ENCODE assay signal across 9 mouse cellular contexts in genomic region chr8:122139784-122140183, GRCm38 (mm10).
DNase-seq lines count a peak whose midpoint lies in the region; ATAC-seq and TF ChIP-seq lines count a peak whose summit lies in the region.
"Had no signal": no experiment of that assay in that cellular context is flagged by ENCODE, and none has a peak within 500 bp of the region (broad histone marks: within the 10 kb centered on the region; RNA-seq: fewer than 3 reads in every experiment).

No protein-coding gene starts in this region.

- H3K4me1 ChIP-seq in forebrain, embryonic 14.5 days (ENCODE audit: control insufficient read depth, insufficient read depth, low read length), result no peaks in the 10 kb centered on the region
- no peaks in the 10 kb centered on the region for H3K4me1 ChIP-seq in forebrain, embryonic 16.5 days (replicated peaks; ENCODE audit: control insufficient read depth, insufficient read depth, low read length)
- peaks cover 22% of the 10 kb centered on the region for H3K4me1 ChIP-seq in heart, embryonic 15.5 days (replicated peaks)
- H3K4me1 ChIP-seq in testis, adult 2 months (ENCODE audit: control insufficient read depth, insufficient read depth, low read length), result no peaks in the 10 kb centered on the region
- H3K4me1 ChIP-seq: midbrain, embryonic 12.5 days had no signal

- H3K9me3 ChIP-seq in forebrain, embryonic 14.5 days (replicated peaks; ENCODE audit: control insufficient read depth, low read length), result no peaks in the 10 kb centered on the region
- no peaks in the 10 kb centered on the region for H3K9me3 ChIP-seq in forebrain, embryonic 16.5 days (ENCODE audit: control insufficient read depth, low read length)
- H3K9me3 ChIP-seq in heart, embryonic 15.5 days (replicated peaks), result no peaks in the 10 kb centered on the region
- H3K9me3 ChIP-seq: midbrain, embryonic 12.5 days had no signal

- H3K9ac ChIP-seq in forebrain, embryonic 14.5 days (ENCODE audit: low read length), result no peak overlapping the region
- no peak overlapping the region for H3K9ac ChIP-seq in forebrain, embryonic 16.5 days (replicated peaks; ENCODE audit: low read depth, low read length)
- H3K9ac ChIP-seq in heart, embryonic 15.5 days, result no peak overlapping the region
- H3K9ac ChIP-seq: midbrain, embryonic 12.5 days had no signal

- H3K27ac ChIP-seq in forebrain, embryonic 14.5 days (ENCODE audit: low read depth, low read length), result no peak overlapping the region
- H3K27ac ChIP-seq in forebrain, embryonic 16.5 days (ENCODE audit: low read length), result no peak overlapping the region
- H3K27ac ChIP-seq in heart, embryonic 15.5 days, result no peak overlapping the region
- H3K27ac ChIP-seq in testis, adult 2 months (ENCODE audit: control insufficient read depth, insufficient read depth, low read depth, low read length), result no peak overlapping the region
- H3K27ac ChIP-seq: midbrain, embryonic 12.5 days had no signal

- TF ChIP-seq CTCF in testis, adult 2 months (IDR thresholded peaks at IDR 0.05; ENCODE audit: control insufficient read depth, insufficient read depth, insufficient replicate concordance, low read depth, low read length), result peak; percentile 75; the same call in 1 of the 2 replicates

- H3K36me3 ChIP-seq in forebrain, embryonic 14.5 days (ENCODE audit: control insufficient read depth, insufficient read depth, low read length), result no peaks in the 10 kb centered on the region
- no peaks in the 10 kb centered on the region for H3K36me3 ChIP-seq in forebrain, embryonic 16.5 days (ENCODE audit: control insufficient read depth, insufficient read depth)
- H3K36me3 ChIP-seq in heart, embryonic 15.5 days, result no peaks in the 10 kb centered on the region
- no peaks in the 10 kb centered on the region for H3K36me3 ChIP-seq in testis, adult 2 months (ENCODE audit: control insufficient read depth, insufficient read depth, low read length)
- H3K36me3 ChIP-seq: midbrain, embryonic 12.5 days had no signal

- no peak overlapping the region for H3K4me3 ChIP-seq in forebrain, embryonic 14.5 days (ENCODE audit: low read depth, low read length)
- H3K4me3 ChIP-seq in forebrain, embryonic 16.5 days (replicated peaks; ENCODE audit: low read length), result no peak overlapping the region
- no peak overlapping the region for H3K4me3 ChIP-seq in heart, embryonic 15.5 days
- no peak overlapping the region for H3K4me3 ChIP-seq in testis, adult 2 months (ENCODE audit: control insufficient read depth, low read depth, low read length)
- H3K4me3 ChIP-seq: midbrain, embryonic 12.5 days had no signal

- no peak for ATAC-seq in forebrain, embryonic 14.5 days
- no peak for ATAC-seq in forebrain, embryonic 16.5 days
- ATAC-seq in heart, embryonic 15.5 days (replicated peaks; ENCODE audit: insufficient number of reproducible peaks, insufficient read depth, low FRiP score, low read depth), result peak; percentile 53; the same call in 1 of the 2 replicates
- peak; percentile 89 for ATAC-seq in megakaryocyte progenitor cell, adult 5-6 weeks (replicated peaks; ENCODE audit: poor library complexity)

- DNase-seq in forebrain, embryonic 14.5 days (ENCODE audit: low spot score), result peak; percentile 9
- peak; percentile 87 for DNase-seq in adrenal gland, adult 8-10 months
- DNase-seq in embryo, embryonic 11 days, result peak; percentile 74
- DNase-seq in layer of hippocampus, adult 9-11 months, result peak; percentile 25

- no peak for TF ChIP-seq POLR2A in testis, adult 2 months (IDR thresholded peaks at IDR 0.05; ENCODE audit: control insufficient read depth, low read depth, low read length)

- 58% methylated on average over 5 of the region's 5 CpGs for WGBS in forebrain, embryonic 14.5 days
- WGBS in forebrain, embryonic 16.5 days, result 54% methylated on average over 5 of the region's 5 CpGs
- 44% methylated on average over 5 of the region's 5 CpGs for WGBS in heart, embryonic 15.5 days

- no peak overlapping the region for H3K4me2 ChIP-seq in forebrain, embryonic 14.5 days (ENCODE audit: low read length)
- no peak overlapping the region for H3K4me2 ChIP-seq in forebrain, embryonic 16.5 days (ENCODE audit: low read length)
- no peak overlapping the region for H3K4me2 ChIP-seq in heart, embryonic 15.5 days
- H3K4me2 ChIP-seq: midbrain, embryonic 12.5 days had no signal

- no peaks in the 10 kb centered on the region for H3K27me3 ChIP-seq in forebrain, embryonic 14.5 days (replicated peaks; ENCODE audit: control insufficient read depth, insufficient read depth, low read length)
- no peaks in the 10 kb centered on the region for H3K27me3 ChIP-seq in forebrain, embryonic 16.5 days (replicated peaks; ENCODE audit: control insufficient read depth, insufficient read depth, low read length)
- no peaks in the 10 kb centered on the region for H3K27me3 ChIP-seq in heart, embryonic 15.5 days
- H3K27me3 ChIP-seq in testis, adult 2 months (ENCODE audit: control insufficient read depth, insufficient read depth, low read length), result no peaks in the 10 kb centered on the region
- H3K27me3 ChIP-seq: midbrain, embryonic 12.5 days had no signal

Comparison
In these comparisons a context has a peak if more than half of its experiments do, and no peak if none do; other contexts are left out.
1. ATAC-seq: peak in heart, embryonic 15.5 days (single experiment) and megakaryocyte progenitor cell, adult 5-6 weeks (single experiment); none in forebrain, embryonic 14.5 days (single experiment) and forebrain, embryonic 16.5 days (single experiment).
2. DNase-seq: peak in every context shown above with its lines; median percentile 87 in adrenal gland, adult 8-10 months; 74 in embryo, embryonic 11 days; 25 in layer of hippocampus, adult 9-11 months; 9 in forebrain, embryonic 14.5 days.